Mouse (Mus musculus) MEL (cell line): ENCODE results near the gene Esrra. TPM values are rescaled to one million over a fixed set of nuclear protein-coding genes. Genes with fewer than 3 reads are reported as not detected.

Experiments used
- DNase-seq: peaks from one replicate; pipeline ENCODE4 v3.0.0; 2011; ENCODE audit warnings: low read depth, low spot score
- H3K27ac ChIP-seq: 2 replicates; pipeline ENCODE4 v1.5.1; 2012; ENCODE audit warnings: low read depth, mild to moderate bottlenecking, control low read depth, low read length, moderate library complexity; ENCODE audit not compliant: control insufficient read depth
- H3K27me3 ChIP-seq, 2 experiments: fragments of 150-350 bp in 1 of 2; sonication (generic) in 1 of 2; 2 replicates each; pipeline ENCODE4 v1.6.1; 2012; ENCODE audit warnings: low read length in 2 of 2, mild to moderate bottlenecking in 2 of 2, improper control_type of control experiment in 1 of 2, moderate library complexity in 1 of 2; ENCODE audit not compliant: insufficient read depth in 2 of 2, control insufficient read depth in 1 of 2
- H3K36me3 ChIP-seq, 2 experiments: 2 replicates each; pipeline ENCODE4 v1.6.1; 2012 to 2014; ENCODE audit warnings: low read length in 2 of 2, improper control_type of control experiment in 1 of 2, inconsistent platforms in 1 of 2, mild to moderate bottlenecking in 1 of 2; ENCODE audit not compliant: insufficient read depth in 2 of 2, control insufficient read depth in 1 of 2
- H3K4me1 ChIP-seq, 2 experiments: fragments of 150-350 bp in 1 of 2; sonication (generic) in 1 of 2; 2 replicates each; pipeline ENCODE4 v1.6.1; 2012; ENCODE audit warnings: low read length in 2 of 2, improper control_type of control experiment in 1 of 2, mild to moderate bottlenecking in 1 of 2; ENCODE audit not compliant: insufficient read depth in 2 of 2, control insufficient read depth in 1 of 2
- H3K4me3 ChIP-seq, 2 experiments: fragments of 150-350 bp in 1 of 2; sonication (generic) in 1 of 2; 2 replicates each; pipeline ENCODE4 v1.5.1; 2012; ENCODE audit warnings: low read depth in 2 of 2, low read length in 2 of 2, mild to moderate bottlenecking in 2 of 2, moderate library complexity in 2 of 2, control low read depth in 1 of 2, improper control_type of control experiment in 1 of 2; ENCODE audit not compliant: control insufficient read depth in 1 of 2, insufficient read depth in 1 of 2
- H3K79me2 ChIP-seq: 2 replicates; pipeline ENCODE4 v1.6.1; 2012; ENCODE audit warnings: mild to moderate bottlenecking, low read length, moderate library complexity; ENCODE audit not compliant: control insufficient read depth, poor library complexity, insufficient read depth
- H3K9ac ChIP-seq: 2 replicates; pipeline ENCODE4 v1.6.1; 2012; ENCODE audit warnings: low read depth, mild to moderate bottlenecking, control low read depth, low read length, moderate library complexity; ENCODE audit not compliant: control insufficient read depth, poor library complexity, severe bottlenecking
- H3K9me3 ChIP-seq: fragments of 150-350 bp; sonication (generic); replicated peaks from 2 replicates; pipeline ENCODE4 v1.6.1; 2012; ENCODE audit warnings: mild to moderate bottlenecking, low read length, improper control_type of control experiment, moderate library complexity; ENCODE audit not compliant: insufficient read depth
- CTCF ChIP-seq, 3 experiments: IDR thresholded peaks in 2 of 3; conservative IDR thresholded peaks in 1 of 3; 2 replicates each; pipeline ENCODE4 v1.5.1; 2011 to 2012; ENCODE audit warnings: low read length in 3 of 3, low read depth in 2 of 3, mild to moderate bottlenecking in 2 of 3, improper control_type of control experiment in 1 of 3, inconsistent platforms in 1 of 3, mixed read lengths in 1 of 3, moderate library complexity in 1 of 3; ENCODE audit not compliant: control insufficient read depth in 1 of 3, insufficient read depth in 1 of 3, poor library complexity in 1 of 3, severe bottlenecking in 1 of 3
- E2F4 ChIP-seq: IDR thresholded peaks from 2 replicates; pipeline ENCODE4 v1.6.1; 2011; ENCODE audit warnings: low read depth, low read length, improper control_type of control experiment, borderline replicate concordance
- ELF1 ChIP-seq: IDR thresholded peaks from 2 replicates; pipeline ENCODE4 v1.6.1; 2014; ENCODE audit warnings: low read depth, mild to moderate bottlenecking, inconsistent platforms, low read length, improper control_type of control experiment, moderate library complexity
- ETS1 ChIP-seq: IDR thresholded peaks from 2 replicates; pipeline ENCODE4 v1.6.1; 2012; ENCODE audit warnings: low read depth, mild to moderate bottlenecking, inconsistent platforms, low read length, improper control_type of control experiment, moderate library complexity
- GABPA ChIP-seq: IDR thresholded peaks from 2 replicates; pipeline ENCODE4 v1.6.1; 2012; ENCODE audit warnings: low read depth, mild to moderate bottlenecking, inconsistent platforms, low read length, improper control_type of control experiment, moderate library complexity
- MAFK ChIP-seq: IDR thresholded peaks from 2 replicates; pipeline ENCODE4 v1.6.1; 2011; ENCODE audit warnings: low read depth, mild to moderate bottlenecking, low read length, improper control_type of control experiment, borderline replicate concordance
- MAX ChIP-seq: IDR thresholded peaks from 2 replicates; pipeline ENCODE4 v1.6.1; 2011; ENCODE audit warnings: low read length, improper control_type of control experiment
- POLR2AphosphoS2 ChIP-seq: IDR thresholded peaks from 2 replicates; pipeline ENCODE4 v1.6.1; 2011; ENCODE audit warnings: low read length, improper control_type of control experiment
- TAL1 ChIP-seq: IDR thresholded peaks from 2 replicates; pipeline ENCODE4 v1.6.1; 2012; ENCODE audit warnings: mild to moderate bottlenecking, inconsistent platforms, low read length, moderate library complexity, mixed read lengths
- TBP ChIP-seq: IDR thresholded peaks from 2 replicates; pipeline ENCODE4 v1.8.0; 2011; ENCODE audit warnings: low read depth, low read length, improper control_type of control experiment
- UBTF ChIP-seq: IDR thresholded peaks from 2 replicates; pipeline ENCODE4 v1.6.1; 2012; ENCODE audit warnings: low read depth, mild to moderate bottlenecking, inconsistent platforms, low read length, improper control_type of control experiment, moderate library complexity, borderline replicate concordance; ENCODE audit not compliant: insufficient read depth
- USF1 ChIP-seq: IDR thresholded peaks from 2 replicates; pipeline ENCODE4 v1.6.1; 2014; ENCODE audit warnings: low read depth, mild to moderate bottlenecking, inconsistent platforms, low read length, improper control_type of control experiment, moderate library complexity
- ZC3H11A ChIP-seq: IDR thresholded peaks from 2 replicates; pipeline ENCODE4 v1.6.1; 2012; ENCODE audit warnings: low read depth, mild to moderate bottlenecking, inconsistent platforms, low read length, improper control_type of control experiment
- ZKSCAN1 ChIP-seq: IDR thresholded peaks from 2 replicates; pipeline ENCODE4 v1.6.1; 2012; ENCODE audit warnings: low read depth, mild to moderate bottlenecking, inconsistent platforms, low read length, improper control_type of control experiment, moderate library complexity
- ZNF384 ChIP-seq: IDR thresholded peaks from 2 replicates; pipeline ENCODE4 v1.6.1; 2012; ENCODE audit warnings: low read depth, mild to moderate bottlenecking, inconsistent platforms, low read length, improper control_type of control experiment
- polyA plus RNA-seq, 2 experiments: library from polyadenylated mRNA; stranded (reverse) in 1 of 2; unstranded in 1 of 2; fragments of >175 nt in 1 of 2; fragments of >200 nt in 1 of 2; gene quantifications; 2 replicates each; pipeline versions ENCODE4 v1.2.1 to v1.2.4; 2012; ENCODE audit warnings: low replicate concordance in 2 of 2, low read depth in 1 of 2; ENCODE audit not compliant: insufficient read length in 2 of 2, insufficient read depth in 1 of 2, missing spikeins in 1 of 2
- total RNA-seq: library from RNA; depleted of rRNA; stranded (reverse); fragments of 300-350 nt; gene quantifications from 2 replicates; pipeline ENCODE4 v1.2.3, GENCODE M21; 2012

The Esrra gene
- total and polyA plus RNA-seq, 3 experiments: 32.5 to 40.9 TPM; not detected in 1

DNA sequence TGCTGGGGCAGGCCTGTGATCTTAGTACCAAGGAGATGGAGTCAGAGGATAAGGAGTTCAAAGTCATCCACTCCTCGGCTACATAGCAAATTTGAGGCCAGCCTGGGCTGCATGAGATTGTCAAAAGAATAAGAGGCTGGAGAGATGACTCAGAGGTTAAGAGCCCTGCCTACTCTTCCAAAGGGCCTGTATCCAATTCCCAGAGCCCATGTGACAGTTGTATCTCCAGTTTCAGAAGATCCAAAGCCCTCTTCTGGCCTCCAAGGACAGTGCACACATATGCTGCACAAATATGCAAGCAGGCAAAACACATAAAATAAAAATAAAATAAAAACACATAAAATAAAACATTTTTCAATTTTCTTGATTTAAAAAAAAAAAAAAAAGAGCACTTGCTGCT, 47.4 kb downstream of the Esrra start:
- Histone ChIP-seq H3K4me1 (peaks cover 0 to 9% of the 10 kb centered on the region in 2 experiments; a peak in 2 of 4 replicates), H3K36me3 (peaks cover 0 to 5% of the 10 kb centered on the region in 2 experiments; a peak in 2 of 4 replicates), H3K79me2 (no peaks in the 10 kb centered on the region), H3K27ac (no peak overlapping the region), H3K9me3 (no peaks in the 10 kb centered on the region), H3K27me3 (no peaks in the 10 kb centered on the region), H3K4me3 (no peak overlapping the region), H3K9ac (no peak overlapping the region)
- no peak for DNase-seq
- no peak for TF ChIP-seq ZC3H11A
- no peak for TF ChIP-seq GABPA
- TF ChIP-seq ZNF384: no peak
- no peak for TF ChIP-seq USF1
- TF ChIP-seq ETS1: no peak
- no peak for TF ChIP-seq POLR2AphosphoS2
- no peak for TF ChIP-seq CTCF (IDR thresholded peaks at IDR 0.05 in 2 of 3, conservative IDR thresholded peaks at IDR 0.05 in 1 of 3; ENCODE audit: control insufficient read depth in 1 of 3, insufficient read depth in 1 of 3, low read depth in 2 of 3, low read length in 3 of 3, poor library complexity in 1 of 3, severe bottlenecking in 1 of 3)
- no peak for TF ChIP-seq UBTF
- TF ChIP-seq ZKSCAN1: no peak
- no peak for TF ChIP-seq TAL1

- DNase-seq: no peak
- Histone ChIP-seq H3K27me3 (no peaks in the 10 kb centered on the region), H3K79me2 (no peaks in the 10 kb centered on the region)
- no peak for TF ChIP-seq ETS1
- TF ChIP-seq ELF1: no peak
- TF ChIP-seq GABPA: no peak
- 0 out of 2 replicates have a peak, but pooled peaks have one; percentile 25 for TF ChIP-seq TBP
- no peak for TF ChIP-seq E2F4
- TF ChIP-seq MAFK: no peak
- no peak for TF ChIP-seq MAX
- TF ChIP-seq, all 39 proteins: peak for 1
- Histone ChIP-seq H3K4me1 (peaks cover 0 to 9% of the 10 kb centered on the region in 2 experiments; a peak in 2 of 4 replicates), H3K9ac (no peak overlapping the region), H3K36me3 (peaks cover 0 to 5% of the 10 kb centered on the region in 2 experiments; a peak in 2 of 4 replicates), H3K27ac (no peak overlapping the region), H3K9me3 (no peaks in the 10 kb centered on the region), H3K4me3 (no peak overlapping the region)
These were observed 48.9 kb downstream of the Esrra start for GRCm38 (mm10) chr19:6872701-6873100.
